Mouse (Mus musculus): ENCODE data around the gene Tmem189.
"Not testable (repeated sequence)": the region's sequence is repeated elsewhere in the genome, so short reads cannot be mapped to it uniquely, and the experiment has no call there.

The Tmem189 gene

DNA sequence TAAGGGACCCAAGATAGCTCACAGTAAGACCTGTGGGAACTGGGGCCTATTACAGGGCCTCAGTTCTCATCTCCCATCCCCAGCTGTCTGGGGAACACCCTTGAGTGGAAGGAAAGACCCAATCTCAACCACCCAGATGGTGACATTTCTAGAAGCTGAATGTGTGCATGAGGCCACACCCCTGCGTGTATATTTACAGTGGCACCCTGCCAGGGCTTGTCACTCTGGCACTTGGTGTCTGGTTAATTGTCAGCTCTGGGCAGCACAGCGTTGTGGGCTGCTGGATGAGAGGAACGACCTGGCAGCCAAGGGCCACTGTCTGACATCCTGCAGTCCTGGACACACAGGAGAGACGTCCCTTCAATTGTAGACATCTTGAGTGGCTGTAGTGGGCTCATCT lies 60.8 kb downstream of the Tmem189 start:
- in situ Hi-C loops (cut with MboI; ENCODE audit: low sequenced_read_pairs): no loop called here

DNA sequence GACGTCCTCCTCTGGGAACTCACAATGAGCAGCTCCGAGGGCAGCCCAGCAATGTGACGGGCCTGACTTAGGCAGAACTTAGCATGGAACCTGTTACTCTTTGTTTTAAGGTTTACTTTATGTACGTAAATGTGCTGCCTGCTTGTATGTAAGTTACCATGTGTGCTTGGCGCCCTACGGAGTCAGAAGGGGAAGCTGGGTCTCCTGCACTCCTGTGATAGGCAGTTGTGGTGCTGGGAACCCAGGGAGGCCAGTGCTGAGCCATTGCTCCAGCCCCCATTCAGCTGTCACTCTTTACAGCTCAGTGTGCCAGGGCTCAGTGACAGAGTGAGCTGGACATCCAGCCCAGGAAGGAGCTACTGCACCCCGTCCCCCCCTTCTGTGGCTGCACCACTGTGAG lies 62.6 kb downstream of the Tmem189 start:
- in situ Hi-C loops (cut with MboI; ENCODE audit: low sequenced_read_pairs): no loop called here

DNA sequence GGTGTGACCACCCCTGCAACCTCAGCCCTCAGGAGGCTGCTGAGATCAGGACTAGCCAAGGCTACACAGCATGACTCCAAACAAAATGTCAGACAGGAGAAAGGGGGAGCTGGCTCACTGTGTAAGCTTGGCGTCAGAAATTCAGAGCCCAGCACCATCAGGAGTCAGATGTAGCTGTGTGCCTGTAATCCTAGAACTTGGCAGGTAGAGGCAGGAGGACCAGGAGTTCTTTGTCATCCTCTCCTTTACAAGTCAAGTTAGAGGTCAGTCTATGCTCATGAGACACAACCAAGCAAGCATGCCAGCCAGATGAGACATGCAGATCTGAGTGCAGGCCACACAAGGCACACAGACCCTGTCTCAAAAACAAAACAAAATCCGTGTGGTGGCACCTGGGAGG lies 64.0 kb downstream of the Tmem189 start:
- in situ Hi-C loops (cut with MboI; ENCODE audit: low sequenced_read_pairs): no loop called here

DNA sequence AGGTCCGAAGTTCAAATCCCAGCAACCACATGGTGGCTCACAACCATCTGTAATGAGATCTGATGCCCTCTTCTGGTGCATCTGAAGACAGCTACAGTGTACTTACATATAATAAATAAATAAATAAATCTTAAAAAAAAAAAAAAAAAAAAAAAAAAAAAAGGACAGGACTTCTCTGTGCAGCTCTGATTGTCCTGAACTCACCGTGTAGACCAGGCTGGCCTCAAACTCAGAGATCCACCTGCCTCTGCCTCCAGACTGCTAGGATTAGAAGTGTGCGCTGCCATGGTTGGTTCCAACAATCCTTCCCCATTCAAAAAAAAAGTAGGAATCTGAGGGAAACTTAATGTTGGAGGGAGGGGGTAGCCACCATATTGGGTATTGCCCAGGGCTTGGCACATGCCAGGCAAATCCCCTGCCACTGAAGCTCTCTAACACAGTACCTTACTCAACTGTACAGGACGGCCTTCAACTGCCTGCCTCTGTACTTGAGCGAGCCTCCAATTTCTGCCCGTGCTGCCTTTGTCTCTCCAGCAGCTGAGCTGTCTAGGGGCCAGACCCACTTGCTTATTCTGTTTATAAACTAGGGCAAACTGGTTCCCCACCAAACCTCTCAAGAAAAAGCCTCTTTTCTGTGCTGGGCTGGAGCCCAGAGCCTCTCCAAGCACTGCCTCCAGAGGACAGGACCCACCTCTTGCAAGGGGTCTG lies 65.1 kb downstream of the Tmem189 start:
- in situ Hi-C loops (cut with MboI; ENCODE audit: low sequenced_read_pairs): no loop called here

DNA sequence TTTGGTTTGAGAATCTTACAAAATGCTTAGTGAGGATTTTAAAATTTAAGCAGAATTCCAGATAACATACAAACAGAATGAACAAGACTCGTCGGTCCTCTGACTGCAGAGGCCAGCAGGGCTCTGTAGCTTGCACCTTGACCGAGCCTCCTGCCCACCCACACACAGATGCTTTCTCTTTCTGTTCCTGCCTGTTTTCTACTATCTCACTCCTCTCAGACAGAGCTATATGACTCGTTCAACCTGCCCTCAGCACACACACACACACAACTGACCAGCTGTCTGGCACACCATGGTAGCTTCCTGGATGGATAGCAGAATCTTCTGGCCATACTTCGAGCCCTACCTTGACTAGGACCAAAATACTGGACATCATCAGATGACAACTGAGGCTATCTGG lies 66.7 kb downstream of the Tmem189 start:
- in situ Hi-C loops (cut with MboI; ENCODE audit: low sequenced_read_pairs): no loop called here

DNA sequence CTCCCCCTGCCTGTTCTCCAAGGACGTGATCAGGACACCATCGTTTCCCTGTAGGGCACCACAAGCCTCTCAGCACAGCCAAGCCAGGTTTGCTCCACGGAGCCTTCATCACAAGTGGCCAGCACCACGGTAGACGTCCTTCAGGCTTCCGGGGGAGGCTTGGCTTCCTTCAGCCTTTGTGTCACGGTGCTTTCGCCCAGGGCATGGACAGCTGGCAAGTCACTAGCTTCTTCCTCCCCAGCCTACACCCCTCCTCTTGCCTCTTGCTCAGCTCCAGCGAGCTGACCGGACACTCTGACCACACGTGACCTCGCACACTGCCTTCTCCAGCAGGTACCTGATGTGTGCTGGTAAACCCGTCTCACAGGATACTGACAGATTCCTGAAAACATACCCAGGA lies 67.3 kb downstream of the Tmem189 start:
- in situ Hi-C loops (cut with MboI; ENCODE audit: low sequenced_read_pairs): no loop called here

DNA sequence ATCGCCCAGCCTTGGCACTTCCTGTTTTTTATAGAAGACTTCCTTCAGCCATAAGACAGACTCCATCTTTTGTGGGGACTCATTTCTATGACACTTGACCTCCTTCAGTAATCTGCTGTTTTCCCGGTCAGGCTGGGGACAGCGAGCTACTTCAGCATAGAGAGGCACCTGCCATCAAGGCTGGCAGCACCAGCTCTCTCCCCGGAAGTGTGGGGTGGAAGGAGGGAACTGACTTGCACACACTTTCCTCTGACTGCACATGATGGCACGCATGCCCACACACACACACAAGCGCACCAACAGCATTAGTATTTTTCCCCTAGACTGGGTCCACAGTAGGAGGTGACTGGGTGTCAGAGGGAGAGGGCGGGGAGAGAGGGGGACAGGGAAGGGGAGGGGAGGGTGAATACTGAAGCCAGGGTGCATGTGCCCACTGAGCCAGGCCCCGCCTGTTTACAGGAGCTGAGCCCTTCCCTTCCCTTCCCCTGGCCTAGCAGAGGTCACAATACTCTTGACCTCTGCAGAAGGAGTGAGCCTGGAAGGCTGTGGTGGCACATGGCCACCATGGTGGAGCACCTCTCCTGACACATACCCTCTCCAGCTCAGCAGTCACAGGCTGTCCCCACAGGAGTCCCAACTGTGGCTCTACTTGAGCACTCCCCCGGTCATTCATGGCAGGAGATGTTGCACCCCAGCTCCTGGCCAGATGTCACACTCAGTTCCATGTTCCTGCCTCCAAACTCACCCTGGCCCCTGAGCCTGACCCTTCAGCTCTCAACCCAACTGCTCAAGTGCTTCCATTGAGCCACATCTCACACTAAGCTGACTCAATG lies 68.2 kb downstream of the Tmem189 start:
- in situ Hi-C loops (cut with MboI; ENCODE audit: low sequenced_read_pairs): no loop called here

DNA sequence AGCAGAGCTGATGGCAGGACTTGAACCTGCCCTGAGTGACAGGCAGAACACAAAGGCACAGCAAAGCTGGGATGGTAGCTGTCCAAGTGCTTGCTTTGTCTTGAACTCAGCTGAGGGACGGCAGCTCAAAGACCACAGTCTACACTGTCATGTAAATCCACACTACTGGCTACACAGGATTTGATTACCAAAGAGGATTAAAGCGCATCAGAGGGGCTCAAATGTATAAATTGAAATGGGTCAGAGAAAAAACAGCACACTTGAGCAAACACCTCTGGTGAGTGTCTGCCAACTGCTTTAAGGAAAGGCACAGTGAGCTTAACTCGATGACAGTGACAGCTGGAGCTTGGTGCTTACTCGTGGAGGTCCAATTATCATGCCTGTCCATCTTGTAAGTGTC lies 72.2 kb downstream of the Tmem189 start:
- in situ Hi-C loops (cut with MboI; ENCODE audit: low sequenced_read_pairs): no loop called here

DNA sequence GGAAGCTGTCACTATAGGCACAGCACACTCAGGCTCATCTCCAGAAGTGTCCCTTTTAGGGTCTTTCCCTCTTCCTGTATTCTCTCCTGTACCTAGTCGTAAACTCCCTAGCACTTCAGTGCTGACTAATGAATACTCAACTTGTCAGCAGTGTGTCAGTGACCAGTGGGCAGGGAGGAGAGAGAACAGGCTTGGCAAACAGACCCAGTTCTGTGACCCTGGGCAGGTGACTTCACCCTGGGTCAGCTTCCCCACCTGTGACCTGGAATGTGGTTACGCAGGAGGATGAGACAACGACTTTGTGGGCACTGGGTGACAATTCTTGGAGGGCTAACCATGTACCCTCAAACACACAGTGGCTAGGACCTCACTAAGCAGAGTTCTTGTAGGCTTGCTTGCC lies 72.6 kb downstream of the Tmem189 start:
- in situ Hi-C loops (cut with MboI; ENCODE audit: low sequenced_read_pairs): no loop called here

DNA sequence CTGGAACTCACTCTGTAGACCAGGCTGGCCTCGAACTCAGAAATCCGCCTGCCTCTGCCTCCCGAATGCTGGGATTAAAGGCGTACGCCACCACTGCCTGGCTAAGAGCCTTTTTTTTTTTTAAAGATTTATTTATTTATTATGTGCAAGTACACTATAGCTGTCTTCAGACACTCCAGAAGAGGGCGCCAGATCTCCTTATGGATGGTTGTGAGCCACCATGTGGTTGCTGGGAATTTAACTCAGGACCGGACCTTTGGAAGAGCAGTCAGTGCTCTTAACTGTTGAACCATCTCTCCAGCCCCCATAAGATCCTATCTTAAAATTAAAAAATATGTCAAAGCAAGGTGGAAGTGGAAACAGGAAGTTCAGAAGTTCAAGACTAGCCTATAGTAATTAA lies 76.3 kb downstream of the Tmem189 start:
- in situ Hi-C loops (cut with MboI; ENCODE audit: low sequenced_read_pairs): not testable (repeated sequence)

DNA sequence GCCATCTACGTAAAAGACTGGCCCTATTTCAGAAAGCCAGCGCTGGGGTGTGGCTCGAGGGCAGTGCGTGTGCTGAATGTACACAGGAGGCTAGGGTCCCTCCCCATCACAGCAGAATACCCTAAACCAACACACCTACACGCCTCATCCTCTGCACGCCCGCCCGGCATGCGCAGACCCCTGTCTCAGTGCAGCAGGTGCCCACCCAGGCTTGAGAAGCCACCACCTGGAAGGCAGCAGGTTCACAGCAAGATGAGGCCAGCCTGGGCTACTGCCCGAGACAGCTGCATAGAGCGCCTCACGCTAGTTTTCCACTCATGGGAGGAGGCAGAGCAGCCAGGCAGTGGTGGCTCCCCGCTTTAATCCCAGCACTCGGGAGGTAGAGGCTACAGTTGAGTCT lies 77.5 kb downstream of the Tmem189 start:
- in situ Hi-C loops (cut with MboI; ENCODE audit: low sequenced_read_pairs): no loop called here

DNA sequence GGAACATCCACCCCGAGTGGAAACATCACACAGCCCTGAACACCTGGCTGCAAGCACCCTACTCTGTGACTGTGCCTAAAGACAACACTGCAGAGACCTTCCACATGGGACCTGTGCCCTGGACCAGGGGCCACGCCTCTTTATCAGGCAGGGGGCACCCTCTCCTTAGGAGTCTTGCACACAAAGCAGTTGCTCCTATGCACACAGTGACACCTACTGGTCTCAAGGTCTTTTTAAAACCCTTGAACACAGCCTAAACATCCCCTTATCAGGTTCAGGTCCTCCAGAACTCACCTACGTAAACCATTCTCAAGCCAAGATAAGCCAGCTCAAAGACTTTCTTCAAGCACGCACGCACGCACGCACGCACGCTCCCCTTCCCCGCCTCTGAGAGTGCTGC lies 78.3 kb downstream of the Tmem189 start:
- in situ Hi-C loops (cut with MboI; ENCODE audit: low sequenced_read_pairs): no loop called here

DNA sequence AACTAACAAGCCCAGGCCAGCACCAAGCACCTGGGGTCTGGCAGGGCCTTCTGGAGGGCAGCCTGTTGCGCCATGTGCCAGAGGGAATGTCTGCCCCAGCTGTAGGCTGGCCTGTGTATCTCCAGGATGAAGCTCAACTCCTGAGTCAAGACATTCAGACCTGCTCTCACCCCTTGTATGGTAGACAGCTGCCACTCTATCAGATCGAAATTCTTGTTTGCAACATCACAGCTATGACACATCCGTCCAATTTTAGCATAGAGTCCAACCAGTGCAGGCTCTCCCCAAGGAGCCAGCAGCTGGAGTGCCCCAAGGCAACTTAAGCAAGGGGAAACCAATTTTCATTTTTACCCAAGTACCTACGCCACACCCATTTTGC lies 82.9 kb downstream of the Tmem189 start:
- in situ Hi-C loops (cut with MboI; ENCODE audit: low sequenced_read_pairs): no loop called here

DNA sequence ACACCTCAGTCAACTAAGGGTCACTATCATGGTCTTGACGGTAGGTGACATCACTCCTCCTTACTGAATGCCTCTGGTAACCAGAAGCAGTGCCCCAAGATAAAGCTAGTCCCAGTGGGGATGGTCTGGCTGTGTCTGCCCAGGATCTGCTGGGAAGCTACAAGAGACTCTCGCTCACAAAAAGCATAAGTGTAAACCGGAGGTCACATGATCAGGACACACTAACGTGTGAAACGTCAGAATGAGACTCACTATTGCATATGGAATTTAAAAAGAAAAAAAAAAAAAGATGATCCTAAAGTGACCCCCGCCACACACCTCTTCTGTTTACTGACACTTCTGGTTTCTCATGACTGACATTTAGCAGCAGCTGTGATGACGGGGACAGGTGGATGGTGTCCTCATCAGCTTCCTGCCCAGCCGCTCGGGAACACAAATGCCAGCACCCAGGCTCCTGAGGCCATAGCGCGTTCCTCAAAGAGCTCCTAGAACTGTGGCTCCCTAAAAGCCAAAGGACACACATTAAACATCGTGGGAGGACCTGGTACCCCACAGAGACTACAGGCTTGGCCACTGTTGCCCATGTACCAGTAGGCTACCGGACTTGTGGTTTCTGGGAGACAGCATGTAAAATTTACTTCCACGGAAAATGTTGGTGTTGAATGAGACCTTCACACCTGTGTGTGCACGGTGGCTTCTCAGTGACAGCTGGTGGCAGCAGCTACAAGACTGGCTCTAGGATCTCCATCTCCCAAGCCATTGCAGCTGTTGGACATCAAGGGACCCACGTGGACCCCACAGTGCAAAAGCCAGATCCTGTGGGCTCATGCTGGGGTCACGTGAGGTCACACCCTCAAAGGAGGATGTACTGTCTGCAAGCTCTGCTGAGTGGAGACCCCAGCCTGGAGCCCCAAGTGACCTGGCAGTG lies 83.5 kb downstream of the Tmem189 start:
- in situ Hi-C loops (cut with MboI; ENCODE audit: low sequenced_read_pairs): no loop called here

DNA sequence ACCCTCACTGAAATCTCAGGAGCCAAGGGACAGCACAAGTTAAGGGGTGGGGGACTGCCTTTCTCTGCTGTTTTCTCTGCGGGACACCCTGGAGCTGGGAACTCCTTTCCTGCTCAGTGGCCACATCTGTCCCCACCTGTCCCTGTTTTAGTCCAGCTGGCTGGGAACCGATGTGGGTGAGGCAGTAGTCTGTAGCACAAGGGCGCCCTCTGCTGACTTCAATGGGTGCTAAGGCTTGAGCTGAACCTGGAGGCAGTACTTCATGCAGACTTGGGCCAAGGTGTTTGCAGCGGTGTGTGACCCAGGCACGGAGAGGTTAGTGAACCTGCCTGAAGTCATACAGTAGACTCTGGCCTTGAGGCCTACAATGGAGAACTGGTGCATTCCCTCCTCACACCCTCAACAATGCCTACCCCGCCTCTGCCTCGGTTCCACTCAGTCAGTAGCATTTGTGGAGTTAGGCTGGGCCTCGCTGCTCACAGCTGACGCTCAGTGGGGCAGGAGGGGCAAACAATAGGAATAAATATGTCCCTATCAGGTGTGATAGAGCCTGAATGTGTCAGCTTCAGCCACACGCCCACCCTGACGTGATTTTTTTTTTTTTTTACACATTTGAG lies 84.3 kb downstream of the Tmem189 start:
- in situ Hi-C loops (cut with MboI; ENCODE audit: low sequenced_read_pairs): no loop called here

DNA sequence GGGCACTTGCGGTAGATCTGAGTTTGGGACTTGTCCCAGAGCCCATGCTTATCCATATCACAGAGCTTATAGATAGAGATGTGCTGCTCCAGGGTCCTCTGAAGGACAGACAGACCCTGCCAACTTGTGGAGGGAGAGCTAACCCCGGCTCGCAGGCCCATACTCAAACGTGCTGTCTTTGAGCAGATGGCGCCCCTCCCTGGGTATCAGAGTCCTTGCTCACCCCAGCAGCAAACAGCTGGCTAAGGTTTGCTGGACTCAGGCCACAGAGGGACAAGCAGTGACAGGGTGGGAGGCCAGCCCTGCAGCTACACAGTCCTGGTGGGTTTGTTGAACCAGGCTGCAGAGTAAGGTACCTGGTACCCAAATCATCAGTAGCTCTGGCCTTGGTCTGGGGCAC lies 86.6 kb downstream of the Tmem189 start:
- in situ Hi-C loops (cut with MboI; ENCODE audit: low sequenced_read_pairs): loop anchor here (5.0 kb wide), 1 partner anchor 71 kb away; no protein-coding TSS in a partner anchor

DNA sequence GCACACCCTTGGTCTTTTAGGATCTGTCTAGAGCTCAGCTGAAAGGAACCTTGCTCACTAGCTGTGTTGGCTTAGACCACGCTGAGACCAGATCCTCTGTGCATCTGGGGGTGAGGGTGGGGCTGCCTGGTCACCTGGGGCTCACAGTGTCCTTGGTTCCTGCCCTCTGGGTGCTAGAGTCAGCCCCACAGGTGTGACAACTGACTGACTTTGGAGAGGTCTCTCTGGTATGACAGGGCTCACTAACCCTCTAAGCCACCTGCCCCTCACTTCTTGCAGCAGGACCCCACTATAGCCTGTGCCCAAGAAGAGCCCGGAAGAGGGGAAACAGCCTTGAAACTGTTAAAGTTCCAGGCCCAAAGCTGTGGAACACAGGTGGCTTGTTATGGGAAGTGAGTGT lies 87.3 kb downstream of the Tmem189 start:
- in situ Hi-C loops (cut with MboI; ENCODE audit: low sequenced_read_pairs): loop anchor here (5.0 kb wide), 1 partner anchor 70 kb away; no protein-coding TSS in a partner anchor

DNA sequence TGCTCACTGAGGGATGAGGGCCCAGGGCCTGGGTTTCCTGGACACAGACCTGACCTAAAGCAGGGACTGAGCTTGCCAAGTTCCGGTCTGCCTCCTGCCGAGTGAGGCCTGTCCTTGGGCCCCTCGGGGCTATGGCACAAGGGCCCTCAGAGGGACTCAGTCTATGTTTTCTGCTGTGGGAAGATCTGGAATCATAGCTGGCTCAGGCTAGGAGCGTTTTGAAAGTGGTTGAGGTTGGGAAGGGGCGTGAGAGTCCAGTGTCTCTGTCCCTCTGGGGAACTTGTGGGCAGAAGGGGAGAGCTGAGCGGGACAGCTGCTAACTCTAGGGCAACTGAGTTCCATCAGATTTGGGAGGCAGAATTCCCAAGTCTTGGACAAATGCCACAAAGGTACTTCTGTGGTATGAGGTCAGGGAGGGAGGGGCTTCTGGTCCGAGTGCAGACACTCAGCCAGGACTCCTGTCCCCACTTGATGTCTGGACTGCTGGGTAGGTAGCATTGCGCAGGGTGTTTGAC lies 89.1 kb downstream of the Tmem189 start:
- in situ Hi-C loops (cut with MboI; ENCODE audit: low sequenced_read_pairs): loop anchor here (5.0 kb wide), 1 partner anchor 68 kb away; no protein-coding TSS in a partner anchor

DNA sequence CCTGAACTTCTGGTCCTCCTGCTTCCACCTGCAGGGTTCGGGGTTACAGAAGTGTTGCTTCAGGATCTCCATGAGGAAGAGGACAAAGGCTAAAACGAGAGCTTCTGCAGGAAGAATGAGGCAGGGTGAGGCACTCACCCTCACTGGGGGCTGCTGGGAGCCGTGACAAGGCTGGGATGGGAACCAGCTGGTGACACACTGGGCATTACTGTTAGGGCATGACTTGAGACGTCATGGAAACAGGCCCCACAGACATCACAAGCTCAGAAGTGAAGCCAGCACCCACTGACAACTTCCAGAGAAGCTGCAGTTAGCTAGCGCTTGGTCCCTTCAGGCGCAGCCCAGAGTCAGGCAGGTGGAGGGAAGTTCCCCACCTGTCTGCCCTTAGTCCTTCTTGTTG lies 89.7 kb downstream of the Tmem189 start:
- in situ Hi-C loops (cut with MboI; ENCODE audit: low sequenced_read_pairs): loop anchor here (5.0 kb wide), 1 partner anchor 68 kb away; no protein-coding TSS in a partner anchor

DNA sequence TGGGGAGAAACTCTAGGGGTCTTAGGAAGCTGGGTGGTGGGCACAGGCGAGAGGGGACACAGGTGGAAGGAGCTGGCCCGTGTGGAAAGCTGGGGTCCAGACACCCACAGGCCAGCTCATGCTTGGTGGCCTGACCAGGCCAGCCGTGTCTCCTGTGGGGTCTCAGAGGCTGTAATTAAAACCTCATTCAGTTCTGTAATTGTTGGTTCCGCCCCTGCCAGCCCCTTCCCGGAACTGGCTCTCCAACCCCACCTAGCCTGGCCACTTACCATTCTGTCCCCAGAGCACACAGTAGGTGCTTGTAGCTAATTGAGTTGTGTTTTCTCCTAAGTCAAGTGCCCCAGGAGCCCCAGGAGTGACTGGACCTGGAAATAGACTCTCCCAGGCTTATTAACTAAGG lies 90.4 kb downstream of the Tmem189 start:
- in situ Hi-C loops (cut with MboI; ENCODE audit: low sequenced_read_pairs): no loop called here
